Mouse (Mus musculus) heart, embryonic 16.5 days (tissue): ENCODE data around the gene Zswim3. TPM values are rescaled to one million over a fixed set of nuclear protein-coding genes. Genes with fewer than 3 reads are reported as not detected.

Experiments
- ATAC-seq: fragments of 200-750 bp; cut with Nextera tagmentation; replicated peaks from 2 replicates; pipeline ENCODE4 v1.8.0; 2017; ENCODE audit warnings: moderate number of reproducible peaks; ENCODE audit not compliant: insufficient read depth, low FRiP score; ENCODE audit errors: extremely low read depth
- H3K27ac ChIP-seq: fragments of 300-500 bp; sonication (generic); 2 replicates; pipeline ENCODE4 v1.5.1; 2014; ENCODE audit warnings: mild to moderate bottlenecking, low read length, control low read depth, moderate library complexity
- H3K27me3 ChIP-seq: fragments of 300-500 bp; sonication (generic); 2 replicates; pipeline ENCODE4 v1.6.1; 2014; ENCODE audit warnings: low read length, mixed read lengths; ENCODE audit not compliant: control insufficient read depth, insufficient read depth
- H3K36me3 ChIP-seq: fragments of 300-500 bp; sonication (generic); 2 replicates; pipeline ENCODE4 v1.6.1; 2014; ENCODE audit not compliant: control insufficient read depth, insufficient read depth
- H3K4me1 ChIP-seq: fragments of 300-500 bp; sonication (generic); 2 replicates; pipeline ENCODE4 v1.6.1; 2014; ENCODE audit warnings: low read length, mixed read lengths; ENCODE audit not compliant: control insufficient read depth, insufficient read depth
- H3K4me2 ChIP-seq: fragments of 300-500 bp; sonication (generic); 2 replicates; pipeline ENCODE4 v1.6.1; 2014; ENCODE audit warnings: low read depth, mild to moderate bottlenecking, control low read depth, low read length
- H3K4me3 ChIP-seq: fragments of 300-500 bp; sonication (generic); 2 replicates; pipeline ENCODE4 v1.5.1; 2014; ENCODE audit warnings: mild to moderate bottlenecking, control low read depth, low read length
- H3K9ac ChIP-seq: fragments of 300-500 bp; sonication (generic); 2 replicates; pipeline ENCODE4 v1.6.1; 2014; ENCODE audit warnings: low read length, control low read depth
- H3K9me3 ChIP-seq: fragments of 300-500 bp; sonication (generic); replicated peaks from 2 replicates; pipeline ENCODE4 v1.6.1; 2016; ENCODE audit warnings: low read length; ENCODE audit not compliant: control insufficient read depth
- WGBS: fragments of 180-500 bp; shearing (Covaris S2); extraction: QIAGEN DNeasy Blood & Tissue Kit; methylation state at CpG from one replicate; pipeline ENCODE4 v1.1.7; 2014; 5-methylcytosine and 5-hydroxymethylcytosine counted together
- polyA plus RNA-seq: library from polyadenylated mRNA; unstranded; fragments of >200 nt; fragmentation: Nextera tagmentation; extraction: Ambion mirVana; gene quantifications from 2 replicates; pipeline ENCODE4 v1.2.1, GENCODE M21; 2015

Zswim3 gene
- polyA plus RNA-seq, 1 experiment from 2014 or later: 6.4 TPM

- WGBS: 5% methylated on average over 15 of the region's 15 CpGs
- Histone ChIP-seq H3K36me3 (peaks cover 2% of the 10 kb centered on the region; the same call in 1 of the 2 replicates), H3K4me3 (peak overlapping the region; percentile 73), H3K9me3 (no peaks in the 10 kb centered on the region), H3K27me3 (no peaks in the 10 kb centered on the region), H3K27ac (peak overlapping the region; percentile 96), H3K9ac (peak overlapping the region; percentile 90), H3K4me1 (peaks cover 26% of the 10 kb centered on the region), H3K4me2 (peak overlapping the region; percentile 73)
- no peak for ATAC-seq
These were observed 18.5 kb upstream of the Zswim3 start for GRCm38 (mm10) chr2:164786388-164786885.

- Histone ChIP-seq H3K4me1 (peaks cover 26% of the 10 kb centered on the region), H3K9me3 (no peaks in the 10 kb centered on the region), H3K4me3 (peak overlapping the region; percentile 73), H3K27me3 (no peaks in the 10 kb centered on the region), H3K9ac (peak overlapping the region; percentile 90), H3K27ac (peak overlapping the region; percentile 96), H3K36me3 (peaks cover 3% of the 10 kb centered on the region; the same call in 1 of the 2 replicates), H3K4me2 (peak overlapping the region; percentile 73)
- no peak for ATAC-seq
- 65% methylated on average over 3 of the region's 3 CpGs for WGBS
These were observed 17.9 kb upstream of the Zswim3 start for GRCm38 (mm10) chr2:164787032-164787431.

- Histone ChIP-seq H3K4me1 (peaks cover 26% of the 10 kb centered on the region), H3K9me3 (no peaks in the 10 kb centered on the region), H3K4me3 (no peak overlapping the region), H3K4me2 (peak overlapping the region; percentile 73), H3K9ac (no peak overlapping the region), H3K27me3 (no peaks in the 10 kb centered on the region), H3K36me3 (peaks cover 10% of the 10 kb centered on the region), H3K27ac (no peak overlapping the region)
- WGBS: 80% methylated on average over 10 of the region's 10 CpGs
- no peak for ATAC-seq
These were observed 17.1 kb upstream of the Zswim3 start for GRCm38 (mm10) chr2:164787779-164788178.

- H3K27ac ChIP-seq: no peak overlapping the region
- no peak for ATAC-seq
- WGBS: 59% methylated on average over 4 of the region's 4 CpGs
- no peaks in the 10 kb centered on the region for H3K9me3 ChIP-seq
- H3K27me3 ChIP-seq: no peaks in the 10 kb centered on the region
- H3K4me3 ChIP-seq: no peak overlapping the region
- no peak overlapping the region for H3K4me2 ChIP-seq
- peaks cover 32% of the 10 kb centered on the region for H3K4me1 ChIP-seq
- H3K9ac ChIP-seq: peak overlapping the region; percentile 3; the same call in 1 of the 2 replicates
- H3K36me3 ChIP-seq: peaks cover 15% of the 10 kb centered on the region
These were observed 16.5 kb upstream of the Zswim3 start for GRCm38 (mm10) chr2:164788411-164788810.

GRCm38 (mm10) chr2:164790451-164790850 is 14.4 kb upstream of the Zswim3 start:
- ATAC-seq: no peak
- Histone ChIP-seq H3K9me3 (no peaks in the 10 kb centered on the region), H3K36me3 (peaks cover 16% of the 10 kb centered on the region), H3K9ac (no peak overlapping the region), H3K4me3 (no peak overlapping the region), H3K4me2 (no peak overlapping the region), H3K4me1 (peaks cover 32% of the 10 kb centered on the region), H3K27me3 (no peaks in the 10 kb centered on the region), H3K27ac (no peak overlapping the region)
- 67% methylated on average over 4 of the region's 4 CpGs for WGBS

GRCm38 (mm10) chr2:164791841-164792261 is 13.0 kb upstream of the Zswim3 start:
- Histone ChIP-seq H3K27ac (no peak overlapping the region), H3K36me3 (peaks cover 17% of the 10 kb centered on the region), H3K4me2 (no peak overlapping the region), H3K4me3 (no peak overlapping the region), H3K9me3 (no peaks in the 10 kb centered on the region), H3K9ac (no peak overlapping the region), H3K27me3 (no peaks in the 10 kb centered on the region), H3K4me1 (peaks cover 28% of the 10 kb centered on the region)
- ATAC-seq: no peak
- 87% methylated on average over 18 of the region's 18 CpGs for WGBS

GRCm38 (mm10) chr2:164792400-164793190 is 12.3 kb upstream of the Zswim3 start:
- no peak overlapping the region for H3K4me3 ChIP-seq
- H3K9me3 ChIP-seq: no peaks in the 10 kb centered on the region
- peak overlapping the region; percentile 7; the same call in 1 of the 2 replicates for H3K9ac ChIP-seq
- ATAC-seq: no peak
- H3K36me3 ChIP-seq: peaks cover 20% of the 10 kb centered on the region
- no peak overlapping the region for H3K4me2 ChIP-seq
- no peaks in the 10 kb centered on the region for H3K27me3 ChIP-seq
- H3K27ac ChIP-seq: peak overlapping the region; percentile 80
- WGBS: 86% methylated on average over 12 of the region's 12 CpGs
- H3K4me1 ChIP-seq: peaks cover 22% of the 10 kb centered on the region

GRCm38 (mm10) chr2:164793236-164793635 is 11.7 kb upstream of the Zswim3 start:
- no peak overlapping the region for H3K4me3 ChIP-seq
- no peaks in the 10 kb centered on the region for H3K9me3 ChIP-seq
- no peak overlapping the region for H3K4me2 ChIP-seq
- H3K36me3 ChIP-seq: peaks cover 20% of the 10 kb centered on the region
- H3K27me3 ChIP-seq: no peaks in the 10 kb centered on the region
- ATAC-seq: peak; percentile 50
- H3K4me1 ChIP-seq: peaks cover 17% of the 10 kb centered on the region
- peak overlapping the region; percentile 80 for H3K27ac ChIP-seq
- H3K9ac ChIP-seq: peak overlapping the region; percentile 38; the same call in 1 of the 2 replicates
- WGBS: 42% methylated on average over 3 of the region's 3 CpGs

- no peaks in the 10 kb centered on the region for H3K27me3 ChIP-seq
- no peaks in the 10 kb centered on the region for H3K9me3 ChIP-seq
- no peak overlapping the region for H3K4me2 ChIP-seq
- peak overlapping the region; percentile 38; the same call in 1 of the 2 replicates for H3K9ac ChIP-seq
- WGBS: 78% methylated on average over 2 of the region's 2 CpGs
- peaks cover 12% of the 10 kb centered on the region for H3K4me1 ChIP-seq
- H3K27ac ChIP-seq: peak overlapping the region; percentile 80
- peaks cover 18% of the 10 kb centered on the region for H3K36me3 ChIP-seq
- no peak overlapping the region for H3K4me3 ChIP-seq
- ATAC-seq: no peak
These were observed 11.1 kb upstream of the Zswim3 start for GRCm38 (mm10) chr2:164793772-164794171.
